Mouse (Mus musculus): ENCODE measurements at regions not wholly inside any gene's neighbourhood (a gene's known extent, or its start where the extent isn't known, plus 50 kb on each side); places are given as distances from the start of the nearest gene placed in this dataset.

DNA sequence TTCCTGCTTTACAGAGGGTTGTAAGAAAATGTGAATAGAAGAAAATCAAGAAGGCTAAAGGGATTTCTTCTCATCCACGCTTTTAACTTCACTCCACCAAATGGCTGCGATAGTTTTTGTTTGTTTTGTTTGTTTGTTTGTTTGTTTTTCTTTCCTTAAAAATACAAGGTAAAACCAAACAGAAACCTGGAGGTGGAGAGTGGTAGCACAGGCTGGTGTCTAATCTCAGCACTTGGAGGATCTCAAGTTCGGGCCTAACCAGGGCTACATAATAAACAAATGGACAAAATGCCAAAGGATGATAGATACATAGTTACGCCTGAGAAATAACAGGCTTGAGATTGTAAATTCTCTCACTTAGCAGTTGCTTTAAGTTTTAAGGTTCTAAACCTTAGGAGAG, 50.8 kb upstream of the Mboat1 start:
- no peak for DNase-seq (ENCODE audit: low spot score in 2 of 2)

- peak; percentile 72 to 83 for DNase-seq (ENCODE audit: low spot score in 2 of 2)
These were observed 51.3 kb upstream of the Mboat1 start for GRCm38 (mm10) chr13:30085005-30085404.

GRCm38 (mm10) chr13:30084386-30084785, 51.9 kb upstream of the Mboat1 start:
- no peak for DNase-seq (ENCODE audit: low spot score in 2 of 2)

GRCm38 (mm10) chr13:30083949-30084348, 52.3 kb upstream of the Mboat1 start:
- DNase-seq (ENCODE audit: low spot score in 2 of 2), result no peak

- no peak for DNase-seq (ENCODE audit: low spot score in 2 of 2)
These were observed 53.5 kb upstream of the Mboat1 start for GRCm38 (mm10) chr13:30082761-30083160.

- DNase-seq (ENCODE audit: low spot score in 2 of 2), result no peak
These were observed 55.4 kb upstream of the Mboat1 start for GRCm38 (mm10) chr13:30080705-30081474.

DNA sequence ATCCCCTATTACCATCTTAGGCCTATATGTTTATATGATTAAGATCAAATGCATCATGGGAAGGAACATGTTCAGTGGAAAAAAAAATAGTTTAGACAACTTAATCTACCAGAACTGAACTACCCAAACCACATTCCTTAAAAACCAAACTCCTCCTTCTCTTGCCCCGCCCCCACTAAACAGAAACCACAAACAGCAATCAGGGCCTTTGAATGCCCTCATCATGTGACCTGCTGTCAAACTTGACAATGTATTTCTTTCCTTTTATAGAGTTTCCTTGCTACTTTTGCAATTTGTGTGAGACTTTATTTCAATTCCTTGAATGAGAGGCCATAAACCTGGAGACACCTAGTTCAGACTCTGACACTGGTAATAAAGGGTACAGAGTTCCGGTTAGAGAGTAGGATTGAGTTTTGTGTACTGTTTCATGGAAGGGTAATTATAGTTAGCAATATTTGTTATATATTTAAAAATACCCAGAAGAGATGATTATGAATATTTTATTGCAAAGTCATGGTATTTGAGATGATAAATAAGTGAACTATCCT, 61.7 kb upstream of the Mboat1 start:
- DNase-seq (ENCODE audit: low spot score in 2 of 2), result no peak

DNA sequence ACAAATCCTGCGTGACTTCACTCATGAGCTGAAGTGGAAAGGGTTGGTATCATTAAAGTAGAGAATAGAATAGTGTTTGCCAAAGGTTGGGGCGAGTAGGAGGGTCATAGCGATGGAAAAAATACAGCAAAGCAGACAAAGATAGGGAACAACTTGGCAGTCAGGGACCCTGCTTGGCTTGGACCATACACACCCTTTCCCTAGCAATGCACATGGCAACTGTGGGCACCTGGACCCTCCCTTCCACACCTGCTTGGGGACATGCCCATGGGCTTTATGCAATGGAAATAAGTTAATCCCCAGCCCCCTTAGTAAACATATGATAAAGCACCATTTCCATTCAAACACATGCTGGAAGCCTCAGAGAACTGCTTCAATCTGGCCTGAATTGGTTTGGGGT, 62.2 kb upstream of the Mboat1 start:
- DNase-seq (ENCODE audit: low spot score in 2 of 2), result no peak

DNA sequence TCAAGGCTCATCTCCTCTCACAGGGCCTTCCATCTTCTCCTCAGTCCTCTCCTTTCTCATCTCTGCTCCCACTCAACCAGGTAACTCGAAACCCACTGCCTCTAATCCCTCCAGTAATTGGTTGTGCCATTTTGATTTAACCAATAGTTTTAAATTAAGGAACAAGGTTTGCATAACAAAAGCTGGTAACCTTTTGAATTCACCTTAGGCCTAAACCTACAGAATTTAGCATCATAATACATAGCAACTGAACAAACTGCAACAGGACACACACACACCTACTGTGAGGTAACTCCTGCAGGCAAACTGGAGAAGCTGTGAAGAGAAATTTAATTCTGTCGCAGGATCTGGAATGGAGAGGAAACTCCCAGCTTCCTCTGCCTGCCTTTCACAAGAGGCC, 66.9 kb upstream of the Mboat1 start:
- DNase-seq (ENCODE audit: low spot score in 2 of 2), result no peak

GRCm38 (mm10) chr13:30067581-30068375, 68.5 kb upstream of the Mboat1 start:
- no peak for DNase-seq (ENCODE audit: low spot score in 2 of 2)

GRCm38 (mm10) chr13:30065520-30065919, 70.8 kb upstream of the Mboat1 start:
- no peak for DNase-seq (ENCODE audit: low spot score in 2 of 2)

- no peak for DNase-seq (ENCODE audit: low spot score in 2 of 2)
These were observed 72.5 kb upstream of the Mboat1 start for GRCm38 (mm10) chr13:30063741-30064140.

- no peak for DNase-seq (ENCODE audit: low spot score in 2 of 2)
These were observed 74.0 kb upstream of the Mboat1 start for GRCm38 (mm10) chr13:30062285-30062684.

DNA sequence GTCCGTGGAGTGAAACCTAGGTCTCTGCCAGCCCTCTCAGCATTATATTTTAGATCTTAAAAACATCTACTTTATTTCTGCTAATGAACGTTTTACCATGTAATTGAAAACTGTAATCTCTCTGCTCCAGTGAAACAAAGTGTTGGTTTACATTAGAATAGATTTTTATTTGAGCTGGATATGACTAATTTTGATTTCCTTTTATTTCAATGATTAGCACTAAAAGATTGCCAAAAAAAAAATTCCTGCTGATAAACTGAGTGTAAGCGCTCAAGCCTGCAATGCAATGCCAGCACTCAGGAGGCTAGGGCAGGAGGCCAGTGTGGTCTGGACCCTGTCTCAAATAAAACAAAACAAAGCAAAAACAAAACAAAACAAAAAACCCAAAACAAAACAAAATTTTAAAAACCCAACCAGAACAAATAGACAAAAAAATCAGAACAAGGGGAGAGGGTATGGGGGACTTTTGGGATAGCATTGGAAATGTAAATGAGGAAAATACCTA, 69.3 kb upstream of the E2f3 start:
- DNase-seq (ENCODE audit: low spot score in 2 of 2), result no peak

- no peak for DNase-seq (ENCODE audit: low spot score in 2 of 2)
These were observed 66.2 kb upstream of the E2f3 start for GRCm38 (mm10) chr13:30051891-30052550.

DNA sequence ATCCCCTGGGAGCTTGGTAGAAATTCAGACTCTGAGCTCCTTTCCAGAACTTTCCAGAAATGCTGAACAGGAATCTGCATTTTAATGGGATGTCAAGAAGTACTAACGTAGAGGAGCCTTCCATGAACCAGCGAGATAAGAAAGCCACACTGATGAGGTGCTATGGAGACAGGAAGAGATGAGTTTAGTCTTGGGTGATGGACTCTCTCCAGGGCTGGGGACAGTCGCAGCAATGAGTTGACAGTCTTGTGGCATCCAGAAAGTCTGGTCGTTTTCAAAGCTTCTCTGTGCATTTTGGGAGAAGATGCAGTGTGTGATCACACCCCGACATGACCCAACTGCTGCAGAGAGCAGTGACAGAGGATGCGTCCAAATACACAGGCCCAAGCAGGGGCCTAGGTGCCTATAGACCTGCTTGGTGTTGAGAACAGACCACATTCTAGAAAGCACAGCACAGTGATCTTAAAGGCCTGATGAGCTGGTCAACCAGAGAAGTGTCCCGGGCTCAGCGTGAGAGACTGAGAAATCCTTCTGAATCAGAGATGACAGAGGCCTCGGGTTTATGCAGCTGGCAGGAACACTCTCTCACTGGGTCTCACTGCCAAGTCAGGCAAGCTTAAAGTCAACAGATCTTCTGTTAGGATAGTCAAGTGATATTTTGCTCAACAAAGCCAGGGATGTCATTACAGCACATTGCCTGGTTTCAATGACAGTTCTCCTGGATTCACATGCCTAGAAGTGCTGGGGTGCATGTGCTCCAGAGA, 65.1 kb upstream of the E2f3 start:
- DNase-seq (ENCODE audit: low spot score in 2 of 2), result no peak

DNA sequence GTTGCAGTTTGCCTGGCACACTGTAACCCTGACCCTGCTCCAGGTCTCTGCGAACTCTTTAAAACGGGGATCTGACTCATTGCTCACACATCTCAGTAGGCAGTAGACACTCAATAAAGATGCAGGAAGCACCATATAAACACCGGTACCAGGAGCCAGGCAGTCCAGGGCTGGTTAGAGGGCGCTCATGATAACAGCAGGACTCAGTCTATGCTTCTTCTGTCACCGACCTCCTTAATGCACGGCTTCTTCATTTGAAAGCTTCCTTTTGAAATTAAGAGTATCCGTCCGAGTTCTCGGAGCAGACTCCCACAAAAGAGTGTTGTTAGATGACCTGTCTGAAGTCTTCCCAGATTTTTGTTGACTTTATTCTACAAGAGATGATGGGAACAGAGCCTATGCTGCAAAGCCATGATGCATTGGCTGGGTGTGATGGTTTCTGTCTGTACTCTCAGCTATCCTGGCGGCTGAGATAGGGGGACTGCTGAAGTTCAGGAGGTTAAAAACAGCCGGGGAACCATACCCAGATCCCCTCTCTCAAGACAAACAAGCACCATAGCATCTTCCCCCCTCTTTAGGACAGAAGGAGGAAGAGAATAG, 62.5 kb upstream of the E2f3 start:
- DNase-seq (ENCODE audit: low spot score in 2 of 2), result no peak

- no peak for DNase-seq (ENCODE audit: low spot score in 2 of 2)
These were observed 60.8 kb upstream of the E2f3 start for GRCm38 (mm10) chr13:30046504-30047169.

GRCm38 (mm10) chr13:30046061-30046460, 60.2 kb upstream of the E2f3 start:
- DNase-seq (ENCODE audit: low spot score in 2 of 2), result no peak

- no peak for DNase-seq (ENCODE audit: low spot score in 2 of 2)
These were observed 59.4 kb upstream of the E2f3 start for GRCm38 (mm10) chr13:30045225-30045624.
